Mouse (Mus musculus): Measurements from ENCODE around the gene Cdsn.

- no peak for TF ChIP-seq CTCF (IDR thresholded peaks at IDR 0.05; ENCODE audit: low read depth, low read length)
- TF ChIP-seq POLR2A (IDR thresholded peaks at IDR 0.05; ENCODE audit: extremely low read depth, insufficient read depth, low read length) = no peak
These were observed 19.5 kb downstream of the Cdsn start for GRCm38 (mm10) chr17:35571477-35571876.

Measured in liver, adult 2 months (tissue).